Mouse (Mus musculus): ENCODE data around the gene Phactr4. TPM values are rescaled to one million over a fixed set of nuclear protein-coding genes. Genes with fewer than 3 reads are reported as not detected.

Phactr4 gene
- polyA plus RNA-seq, 1 experiment from 2014 or later, result 17.6 TPM

DNA sequence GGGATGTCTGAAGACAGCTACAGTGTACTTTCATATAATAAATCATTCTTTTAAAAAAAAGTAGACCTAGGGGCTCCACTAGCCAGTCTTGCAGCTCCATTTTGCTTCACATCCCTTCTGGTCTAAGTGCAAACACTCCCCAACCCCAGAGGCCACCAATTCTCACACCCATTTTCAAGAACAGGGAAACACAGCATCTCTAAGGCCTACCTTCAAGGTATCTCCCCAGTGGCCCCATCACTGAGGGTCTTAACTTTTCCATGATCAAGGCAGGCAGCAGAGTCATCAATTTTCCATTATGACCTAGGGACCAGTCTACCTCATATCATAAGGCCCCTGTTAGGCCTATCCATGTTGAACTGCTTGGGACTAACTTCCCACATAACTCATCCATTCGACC lies 70.9 kb downstream of the Phactr4 start:
- H3K4me3 ChIP-seq (ENCODE audit: low read depth, low read length), result no peak overlapping the region
- no peak for TF ChIP-seq CTCF (IDR thresholded peaks at IDR 0.05; ENCODE audit: low read depth)
- no peak for TF ChIP-seq EP300 (optimal IDR thresholded peaks at IDR 0.05)
- H3K4me2 ChIP-seq (replicated peaks; ENCODE audit: low read depth), result peak overlapping the region; percentile 76; the same call in 1 of the 2 replicates
- WGBS, result 21% methylated on average over 1 of the region's 1 CpGs
- no peak overlapping the region for H3K27ac ChIP-seq (replicated peaks)
- no peaks in the 10 kb centered on the region for H3K4me1 ChIP-seq (replicated peaks; ENCODE audit: control insufficient read depth, insufficient read depth)
- no peak overlapping the region for H3K9ac ChIP-seq (ENCODE audit: low read length)
- no peaks in the 10 kb centered on the region; the same call in 1 of the 2 replicates for H3K36me3 ChIP-seq (ENCODE audit: control insufficient read depth, insufficient read depth, low read length)
- H3K27me3 ChIP-seq (ENCODE audit: control insufficient read depth, insufficient read depth, low read length), result no peaks in the 10 kb centered on the region
- H3K9me3 ChIP-seq (ENCODE audit: control insufficient read depth, low read length), result no peaks in the 10 kb centered on the region
- ATAC-seq (ENCODE audit: low FRiP score, low TSS enrichment) (no peak), DNase-seq (ENCODE audit: low spot score) (no peak)

DNA sequence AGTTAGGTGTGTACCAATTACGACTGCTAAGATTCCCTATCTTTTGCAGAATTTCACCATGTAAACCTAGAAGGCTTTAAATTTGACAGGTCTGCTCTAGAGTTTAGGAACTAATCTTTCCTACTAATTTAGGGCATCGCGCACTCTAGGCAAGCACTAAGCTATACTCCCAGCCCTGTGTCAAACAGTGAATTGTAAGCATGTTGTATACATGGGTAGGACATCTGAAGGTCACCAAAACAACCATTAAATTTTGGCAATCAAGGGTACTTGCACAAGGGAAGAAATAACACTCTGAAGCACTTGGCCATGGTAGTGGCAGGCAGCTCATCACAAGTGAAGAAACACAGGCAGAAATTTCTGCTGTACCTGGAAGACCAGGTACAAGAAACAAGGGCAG lies 71.4 kb downstream of the Phactr4 start:
- DNase-seq (ENCODE audit: low spot score), result no peak
- no peak overlapping the region for H3K9ac ChIP-seq (ENCODE audit: low read length)
- 83% methylated on average over 3 of the region's 3 CpGs for WGBS
- H3K4me3 ChIP-seq (ENCODE audit: low read depth, low read length), result no peak overlapping the region
- no peaks in the 10 kb centered on the region for H3K9me3 ChIP-seq (ENCODE audit: control insufficient read depth, low read length)
- H3K27me3 ChIP-seq (ENCODE audit: control insufficient read depth, insufficient read depth, low read length), result no peaks in the 10 kb centered on the region
- H3K4me2 ChIP-seq (replicated peaks; ENCODE audit: low read depth), result no peak overlapping the region
- no peak overlapping the region for H3K27ac ChIP-seq (replicated peaks)
- TF ChIP-seq EP300 (optimal IDR thresholded peaks at IDR 0.05) (no peak), CTCF (IDR thresholded peaks at IDR 0.05; ENCODE audit: low read depth) (no peak)
- H3K36me3 ChIP-seq (ENCODE audit: control insufficient read depth, insufficient read depth, low read length), result no peaks in the 10 kb centered on the region; the same call in 1 of the 2 replicates
- no peak for ATAC-seq (ENCODE audit: low FRiP score, low TSS enrichment)
- no peaks in the 10 kb centered on the region for H3K4me1 ChIP-seq (replicated peaks; ENCODE audit: control insufficient read depth, insufficient read depth)

DNA sequence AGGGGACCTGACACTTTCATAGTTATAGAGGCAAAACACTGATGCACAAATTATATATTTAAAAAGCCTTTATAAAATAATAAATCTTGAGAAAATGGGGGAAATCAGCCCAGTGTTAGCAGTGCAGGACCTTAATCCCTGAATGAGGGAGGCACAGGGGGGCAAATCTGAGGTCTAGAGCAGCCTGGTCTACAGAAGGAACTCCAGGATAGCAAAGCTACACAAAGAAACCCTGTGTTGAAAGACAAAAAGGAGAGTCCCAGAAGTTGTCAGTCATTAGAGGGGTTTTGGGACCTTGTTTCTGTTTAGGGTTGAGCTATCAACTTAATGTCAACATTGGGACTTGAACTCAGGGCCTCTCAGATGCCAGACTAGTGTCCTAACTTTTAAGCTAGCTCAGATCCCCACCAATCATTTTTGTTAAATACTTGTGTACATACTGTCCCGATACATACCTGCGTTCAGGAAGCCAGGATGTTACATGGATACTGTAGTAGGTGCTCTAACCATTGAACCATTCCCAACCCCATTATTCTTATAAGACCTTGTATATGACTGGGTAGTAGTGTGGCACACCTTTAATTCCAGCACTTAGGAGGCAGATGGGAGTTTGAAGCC lies 72.1 kb downstream of the Phactr4 start:
- ATAC-seq (ENCODE audit: low FRiP score, low TSS enrichment) (no peak), DNase-seq (ENCODE audit: low spot score) (no peak)
- Histone ChIP-seq H3K36me3 (ENCODE audit: control insufficient read depth, insufficient read depth, low read length) (no peaks in the 10 kb centered on the region; the same call in 1 of the 2 replicates), H3K27ac (replicated peaks) (no peak overlapping the region), H3K4me1 (replicated peaks; ENCODE audit: control insufficient read depth, insufficient read depth) (no peaks in the 10 kb centered on the region), H3K9ac (ENCODE audit: low read length) (no peak overlapping the region), H3K9me3 (ENCODE audit: control insufficient read depth, low read length) (no peaks in the 10 kb centered on the region), H3K4me3 (ENCODE audit: low read depth, low read length) (no peak overlapping the region), H3K4me2 (replicated peaks; ENCODE audit: low read depth) (no peak overlapping the region), H3K27me3 (ENCODE audit: control insufficient read depth, insufficient read depth, low read length) (no peaks in the 10 kb centered on the region)
- 59% methylated on average over 2 of the region's 2 CpGs for WGBS
- TF ChIP-seq CTCF (IDR thresholded peaks at IDR 0.05; ENCODE audit: low read depth), result no peak
- TF ChIP-seq EP300 (optimal IDR thresholded peaks at IDR 0.05), result no peak

DNA sequence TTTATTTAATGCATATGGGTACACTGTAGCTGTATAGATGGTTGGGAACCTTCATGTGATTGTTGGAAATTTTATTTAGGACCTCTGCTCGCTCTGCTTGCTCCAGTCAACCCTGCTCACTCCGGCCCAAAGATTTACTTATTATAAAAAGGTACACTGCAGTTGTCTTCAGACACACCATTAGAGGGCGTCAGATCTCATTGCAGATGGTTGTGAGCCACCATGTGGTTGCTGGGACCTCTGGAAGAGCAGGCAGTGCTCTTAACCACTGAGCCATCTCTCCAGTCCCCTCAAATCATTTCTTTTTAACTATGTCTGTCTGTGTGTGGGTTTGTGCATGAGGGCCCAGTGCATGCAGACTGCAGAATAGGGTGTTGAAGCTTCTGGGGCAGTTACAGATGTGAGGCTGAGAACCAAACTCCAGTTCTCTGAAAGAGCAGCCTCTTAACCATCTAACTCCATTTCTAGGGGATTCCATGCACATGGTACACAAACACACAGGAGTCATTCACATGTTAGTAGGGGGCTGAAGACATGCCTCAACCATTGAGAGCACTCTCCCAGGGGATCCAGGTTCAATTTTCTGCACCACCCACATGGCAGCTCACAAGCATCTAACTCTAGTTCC lies 72.7 kb downstream of the Phactr4 start:
- 64% methylated on average over 3 of the region's 3 CpGs for WGBS
- H3K9ac ChIP-seq (ENCODE audit: low read length), result no peak overlapping the region
- no peaks in the 10 kb centered on the region; the same call in 1 of the 2 replicates for H3K36me3 ChIP-seq (ENCODE audit: control insufficient read depth, insufficient read depth, low read length)
- H3K4me3 ChIP-seq (ENCODE audit: low read depth, low read length), result no peak overlapping the region
- no peaks in the 10 kb centered on the region for H3K27me3 ChIP-seq (ENCODE audit: control insufficient read depth, insufficient read depth, low read length)
- no peaks in the 10 kb centered on the region for H3K4me1 ChIP-seq (replicated peaks; ENCODE audit: control insufficient read depth, insufficient read depth)
- no peak for DNase-seq (ENCODE audit: low spot score)
- H3K27ac ChIP-seq (replicated peaks), result no peak overlapping the region
- no peak for ATAC-seq (ENCODE audit: low FRiP score, low TSS enrichment)
- no peaks in the 10 kb centered on the region for H3K9me3 ChIP-seq (ENCODE audit: control insufficient read depth, low read length)
- H3K4me2 ChIP-seq (replicated peaks; ENCODE audit: low read depth), result no peak overlapping the region
- TF ChIP-seq EP300 (optimal IDR thresholded peaks at IDR 0.05), result no peak
- TF ChIP-seq CTCF (IDR thresholded peaks at IDR 0.05; ENCODE audit: low read depth), result peak; percentile 26; the same call in 1 of the 2 replicates

DNA sequence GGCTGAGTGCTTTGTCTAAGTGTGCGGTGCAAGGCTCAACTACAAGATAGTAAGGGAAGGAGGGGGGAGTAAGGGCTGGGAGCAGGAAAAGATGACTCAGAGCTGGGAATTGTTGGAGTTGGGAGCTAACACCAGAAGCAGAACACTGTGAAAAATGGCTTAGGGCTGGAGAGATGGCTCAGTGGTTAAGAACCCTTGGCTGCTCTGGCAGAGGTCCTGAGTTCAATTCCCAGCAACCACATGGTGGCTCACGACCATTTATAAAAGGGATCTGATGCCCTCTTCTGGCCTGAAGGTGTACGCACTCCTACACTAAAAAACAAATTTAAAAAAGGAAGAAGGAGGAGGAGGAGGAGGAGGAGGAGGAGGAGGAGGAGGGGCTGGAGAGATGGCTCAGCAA lies 75.6 kb downstream of the Phactr4 start:
- H3K36me3 ChIP-seq (ENCODE audit: control insufficient read depth, insufficient read depth, low read length), result no peaks in the 10 kb centered on the region; the same call in 1 of the 2 replicates
- H3K27me3 ChIP-seq (ENCODE audit: control insufficient read depth, insufficient read depth, low read length), result no peaks in the 10 kb centered on the region
- H3K9ac ChIP-seq (ENCODE audit: low read length), result no peak overlapping the region
- DNase-seq (ENCODE audit: low spot score) (no peak), ATAC-seq (ENCODE audit: low FRiP score, low TSS enrichment) (no peak)
- no peak overlapping the region for H3K4me2 ChIP-seq (replicated peaks; ENCODE audit: low read depth)
- no peak overlapping the region for H3K4me3 ChIP-seq (ENCODE audit: low read depth, low read length)
- WGBS, result 45% methylated on average over 3 of the region's 3 CpGs
- no peaks in the 10 kb centered on the region for H3K4me1 ChIP-seq (replicated peaks; ENCODE audit: control insufficient read depth, insufficient read depth)
- TF ChIP-seq EP300 (optimal IDR thresholded peaks at IDR 0.05) (no peak), CTCF (IDR thresholded peaks at IDR 0.05; ENCODE audit: low read depth) (peak; percentile 52)
- H3K9me3 ChIP-seq (ENCODE audit: control insufficient read depth, low read length), result no peaks in the 10 kb centered on the region
- H3K27ac ChIP-seq (replicated peaks), result no peak overlapping the region

DNA sequence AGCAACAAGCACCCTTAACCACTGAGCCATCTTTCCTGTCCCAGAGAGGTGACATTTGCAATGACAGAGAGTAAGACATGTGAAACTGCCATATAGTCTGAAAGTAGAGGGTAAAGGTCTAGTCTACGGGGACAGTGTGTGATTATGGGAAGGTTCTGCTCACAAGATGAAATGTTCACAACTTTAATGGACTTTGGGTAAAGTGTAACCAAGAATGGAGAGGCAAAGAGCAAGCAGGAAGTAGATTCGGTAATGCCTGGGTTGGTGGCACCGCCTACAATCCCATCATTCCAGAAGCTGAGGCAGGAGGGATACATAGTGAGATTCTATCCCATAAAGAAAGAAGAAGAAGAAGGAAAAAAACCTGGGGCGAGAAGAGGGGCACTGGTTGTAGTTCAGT lies 76.0 kb downstream of the Phactr4 start:
- ATAC-seq (ENCODE audit: low FRiP score, low TSS enrichment), result no peak
- Histone ChIP-seq H3K9me3 (ENCODE audit: control insufficient read depth, low read length) (no peaks in the 10 kb centered on the region), H3K4me2 (replicated peaks; ENCODE audit: low read depth) (no peak overlapping the region), H3K4me1 (replicated peaks; ENCODE audit: control insufficient read depth, insufficient read depth) (no peaks in the 10 kb centered on the region), H3K9ac (ENCODE audit: low read length) (no peak overlapping the region), H3K4me3 (ENCODE audit: low read depth, low read length) (no peak overlapping the region), H3K27ac (replicated peaks) (no peak overlapping the region), H3K27me3 (ENCODE audit: control insufficient read depth, insufficient read depth, low read length) (no peaks in the 10 kb centered on the region), H3K36me3 (ENCODE audit: control insufficient read depth, insufficient read depth, low read length) (no peaks in the 10 kb centered on the region)
- TF ChIP-seq CTCF (IDR thresholded peaks at IDR 0.05; ENCODE audit: low read depth), result no peak
- TF ChIP-seq EP300 (optimal IDR thresholded peaks at IDR 0.05), result no peak
- 66% methylated on average over 4 of the region's 4 CpGs for WGBS
- DNase-seq (ENCODE audit: low spot score), result no peak

All from stomach, postnatal 0 days (tissue).